Mouse (Mus musculus) liver, postnatal 0 days (tissue): ENCODE results near the gene Vsir. TPM values are rescaled to one million over a fixed set of nuclear protein-coding genes. Genes with fewer than 3 reads are reported as not detected.

Experiments
- ATAC-seq: fragments of 200-750 bp; cut with Nextera tagmentation; 2 replicates; pipeline ENCODE4 v1.8.0; 2017; ENCODE audit warnings: mild to moderate bottlenecking, moderate library complexity
- DNase-seq: peaks from one replicate; pipeline ENCODE4 v3.0.0-alpha.2; 2016
- H3K27ac ChIP-seq: fragments of 300-500 bp; sonication (generic); 2 replicates; pipeline ENCODE4 v1.5.1; 2014; ENCODE audit warnings: antibody characterized with exemption, moderate library complexity, mild to moderate bottlenecking, low read depth
- H3K27me3 ChIP-seq: fragments of 300-500 bp; sonication (generic); 2 replicates; pipeline ENCODE4 v1.6.1; 2014; ENCODE audit warnings: low read length, control low read depth, mixed read lengths; ENCODE audit not compliant: insufficient read depth
- H3K36me3 ChIP-seq: fragments of 300-500 bp; sonication (generic); replicated peaks from 2 replicates; pipeline ENCODE4 v1.6.1; 2014; ENCODE audit warnings: mild to moderate bottlenecking, control low read depth, low read length, moderate library complexity, mixed read lengths; ENCODE audit not compliant: insufficient read depth
- H3K4me1 ChIP-seq: fragments of 300-500 bp; sonication (generic); 2 replicates; pipeline ENCODE4 v1.6.1; 2014; ENCODE audit warnings: antibody characterized with exemption, mild to moderate bottlenecking, control low read depth; ENCODE audit not compliant: insufficient read depth
- H3K4me2 ChIP-seq: fragments of 300-500 bp; sonication (generic); 2 replicates; pipeline ENCODE4 v1.6.1; 2014; ENCODE audit warnings: low read depth, mild to moderate bottlenecking, low read length, moderate library complexity, mixed read lengths
- H3K4me3 ChIP-seq: fragments of 300-500 bp; sonication (generic); 2 replicates; pipeline ENCODE4 v1.5.1; 2014; ENCODE audit warnings: low read depth, low read length
- H3K9ac ChIP-seq: fragments of 300-500 bp; sonication (generic); replicated peaks from 2 replicates; pipeline ENCODE4 v1.6.1; 2014; ENCODE audit warnings: mild to moderate bottlenecking, moderate library complexity
- H3K9me3 ChIP-seq: fragments of 300-500 bp; sonication (generic); 2 replicates; pipeline ENCODE4 v1.6.1; 2016; ENCODE audit warnings: mild to moderate bottlenecking, control low read depth, low read length, mixed read lengths
- CTCF ChIP-seq: sonication (generic); IDR thresholded peaks from 2 replicates; pipeline ENCODE4 v1.5.1; 2016; ENCODE audit warnings: antibody characterized with exemption, low read depth
- EP300 ChIP-seq: IDR thresholded peaks from 2 replicates; pipeline ENCODE4 v1.6.1; 2016; ENCODE audit warnings: antibody characterized with exemption, low read depth, mild to moderate bottlenecking
- WGBS: fragments of 180-500 bp; shearing (Covaris S2); extraction: QIAGEN DNeasy Blood & Tissue Kit; methylation state at CpG from one replicate; pipeline ENCODE4 v1.1.7; 2014; ENCODE audit not compliant: insufficient replicate concordance; 5-methylcytosine and 5-hydroxymethylcytosine counted together
- polyA plus RNA-seq: library from polyadenylated mRNA; unstranded; fragments of >200 nt; fragmentation: Nextera tagmentation; extraction: Ambion mirVana; gene quantifications from 2 replicates; pipeline ENCODE4 v1.2.1, GENCODE M21; 2015

Vsir gene
- polyA plus RNA-seq, 1 experiment from 2014 or later, result 11.4 TPM

DNA sequence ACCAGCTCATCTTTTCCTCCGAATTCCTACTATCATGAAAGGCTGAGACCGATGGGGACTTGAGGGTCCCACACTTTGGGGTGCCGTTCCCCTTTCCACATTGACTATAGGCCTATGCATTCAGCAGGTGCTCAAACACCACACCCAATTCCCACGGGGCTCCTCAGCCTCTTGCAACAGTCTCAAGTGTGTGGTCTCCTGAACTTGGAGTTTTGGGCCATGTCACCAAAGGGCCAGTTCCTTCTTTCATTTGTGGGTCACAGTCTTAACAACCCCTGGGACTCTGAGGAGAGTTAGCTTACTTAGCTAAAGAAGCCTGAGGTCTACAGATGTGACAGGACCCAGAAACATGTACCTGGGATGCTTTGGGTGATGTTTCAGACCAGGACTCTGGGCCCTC lies 30.5 kb upstream of the Vsir start:
- 74% methylated on average over 4 of the region's 4 CpGs for WGBS

GRCm38 (mm10) chr10:60328963-60329650 lies 17.5 kb upstream of the Vsir start:
- ATAC-seq (no peak), DNase-seq (peak; percentile 31)
- TF ChIP-seq EP300 (no peak), CTCF (no peak)
- WGBS, result 64% methylated on average over 10 of the region's 11 CpGs
- Histone ChIP-seq H3K4me3 (no peak overlapping the region), H3K27me3 (no peaks in the 10 kb centered on the region), H3K4me1 (0 out of 2 replicates have a peak, but pooled peaks cover 3% of the 10 kb centered on the region), H3K27ac (peak overlapping the region; percentile 46; the same call in 1 of the 2 replicates), H3K9me3 (no peaks in the 10 kb centered on the region), H3K4me2 (no peak overlapping the region), H3K9ac (no peak overlapping the region), H3K36me3 (no peaks in the 10 kb centered on the region)

More for the DNA sequence above, 30.5 kb upstream of the Vsir start:
- no peak overlapping the region for H3K4me3 ChIP-seq
- TF ChIP-seq CTCF (no peak), EP300 (no peak)
- H3K36me3 ChIP-seq, result no peaks in the 10 kb centered on the region
- no peak overlapping the region for H3K27ac ChIP-seq
- DNase-seq, result no peak
- no peaks in the 10 kb centered on the region for H3K27me3 ChIP-seq
- H3K4me1 ChIP-seq, result no peaks in the 10 kb centered on the region
- no peaks in the 10 kb centered on the region for H3K9me3 ChIP-seq
- no peak for ATAC-seq
- no peak overlapping the region for H3K4me2 ChIP-seq
- H3K9ac ChIP-seq, result no peak overlapping the region

DNA sequence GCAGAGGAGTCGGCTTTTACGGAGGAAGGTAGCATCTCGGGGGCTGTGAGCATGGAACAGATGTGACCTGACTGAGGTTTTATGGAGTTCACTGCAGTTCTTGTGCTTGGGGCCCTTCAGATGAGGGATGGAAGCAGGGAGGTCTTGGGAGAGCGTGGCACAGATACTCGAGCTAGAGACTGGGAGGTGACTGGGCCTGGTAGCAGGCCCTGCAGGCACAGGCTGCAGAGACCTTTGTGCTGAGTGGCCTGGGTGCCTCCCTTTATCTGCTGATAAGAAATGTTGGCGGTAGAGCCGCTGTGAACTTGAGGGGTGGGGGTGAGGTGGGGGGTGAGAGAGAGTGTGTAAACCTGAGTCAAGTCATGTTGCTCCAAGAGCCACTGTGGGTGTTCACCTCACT lies 12.1 kb upstream of the Vsir start:
- H3K9ac ChIP-seq, result no peak overlapping the region
- TF ChIP-seq EP300 (no peak), CTCF (no peak)
- DNase-seq (no peak), ATAC-seq (no peak)
- H3K36me3 ChIP-seq, result no peaks in the 10 kb centered on the region
- H3K9me3 ChIP-seq, result no peaks in the 10 kb centered on the region
- H3K27ac ChIP-seq, result no peak overlapping the region
- WGBS, result 60% methylated on average over 7 of the region's 7 CpGs
- H3K4me2 ChIP-seq, result no peak overlapping the region
- H3K27me3 ChIP-seq, result no peaks in the 10 kb centered on the region
- 0 out of 2 replicates have a peak, but pooled peaks cover 3% of the 10 kb centered on the region for H3K4me1 ChIP-seq
- no peak overlapping the region for H3K4me3 ChIP-seq

DNA sequence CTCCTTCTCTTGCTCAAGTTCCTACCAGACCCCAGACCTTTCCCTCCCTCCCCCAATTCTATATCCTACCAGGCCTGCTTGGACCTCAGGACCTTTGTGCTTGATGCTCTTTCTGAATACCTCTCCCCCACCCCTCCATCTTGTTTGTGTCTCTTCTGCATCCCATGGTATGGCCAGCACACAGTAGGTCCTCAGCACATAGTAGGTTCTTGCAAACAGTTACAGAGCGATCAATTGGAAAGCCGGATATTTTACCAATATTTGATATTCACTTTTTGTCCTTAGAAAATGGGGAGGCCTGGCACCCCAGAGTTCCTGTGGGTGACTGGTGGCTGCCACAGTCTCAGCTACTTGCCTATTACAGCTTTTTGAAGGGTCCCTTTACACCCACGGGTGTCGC lies 11.6 kb upstream of the Vsir start:
- no peak overlapping the region for H3K4me2 ChIP-seq
- no peak overlapping the region for H3K9ac ChIP-seq
- 78% methylated on average over 4 of the region's 4 CpGs for WGBS
- H3K9me3 ChIP-seq, result no peaks in the 10 kb centered on the region
- H3K27ac ChIP-seq, result no peak overlapping the region
- no peak overlapping the region for H3K4me3 ChIP-seq
- 0 out of 2 replicates have a peak, but pooled peaks cover 3% of the 10 kb centered on the region for H3K4me1 ChIP-seq
- no peaks in the 10 kb centered on the region for H3K27me3 ChIP-seq
- no peak for DNase-seq
- no peak for TF ChIP-seq EP300
- no peak for TF ChIP-seq CTCF
- no peaks in the 10 kb centered on the region for H3K36me3 ChIP-seq
- no peak for ATAC-seq

DNA sequence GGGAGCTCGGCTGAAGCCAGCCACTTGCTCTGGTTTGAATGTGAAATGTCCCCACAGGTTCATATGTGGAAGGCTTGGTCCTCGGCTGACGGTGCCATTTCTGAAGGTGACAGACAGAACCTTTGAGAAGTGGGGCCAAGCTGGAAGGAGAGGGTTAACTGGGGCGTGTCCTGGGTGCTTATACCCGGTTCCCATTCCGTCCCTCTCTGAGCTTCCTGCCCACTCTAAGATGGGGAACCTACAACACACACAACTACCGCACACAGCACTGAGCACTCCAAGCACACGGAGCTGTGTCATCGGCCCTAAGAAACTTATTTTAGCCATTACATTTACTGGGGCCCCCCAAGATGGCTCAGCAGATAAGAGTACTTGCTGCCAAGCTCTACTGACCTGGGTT lies 5.1 kb upstream of the Vsir start:
- no peaks in the 10 kb centered on the region for H3K36me3 ChIP-seq
- DNase-seq, result no peak

DNA sequence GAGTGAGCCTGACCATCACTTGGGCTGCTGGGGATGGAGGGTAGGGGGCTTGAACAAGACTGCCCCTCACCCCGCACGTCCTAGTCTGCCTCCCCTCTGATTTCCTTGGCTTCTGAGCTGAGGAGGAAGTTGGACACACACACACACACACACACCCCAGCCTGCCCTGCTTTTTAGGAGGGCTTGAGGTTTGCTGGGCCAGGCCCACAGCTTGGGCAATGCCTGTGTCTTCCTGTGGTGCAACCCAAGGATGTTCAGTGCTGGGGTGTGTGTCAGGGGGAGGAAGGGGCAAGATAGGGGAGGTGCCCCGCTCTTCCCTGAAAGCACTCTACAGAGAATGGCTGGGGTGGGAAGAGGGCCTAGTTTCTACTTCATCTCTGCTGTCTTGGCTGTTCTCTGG lies 2.5 kb upstream of the Vsir start:
- Histone ChIP-seq H3K36me3 (no peaks in the 10 kb centered on the region), H3K9me3 (no peaks in the 10 kb centered on the region), H3K27me3 (no peaks in the 10 kb centered on the region), H3K4me3 (no peak overlapping the region), H3K27ac (peak overlapping the region; percentile 66), H3K4me1 (peaks cover 31% of the 10 kb centered on the region), H3K4me2 (0 out of 2 replicates have a peak overlapping the region, but pooled peaks have one; percentile 13), H3K9ac (no peak overlapping the region)
- peak; percentile 68 for DNase-seq
- no peak for TF ChIP-seq CTCF
- no peak for TF ChIP-seq EP300
- no peak for ATAC-seq
- WGBS, result 39% methylated on average over 3 of the region's 3 CpGs

More for the DNA sequence above, 5.1 kb upstream of the Vsir start:
- Histone ChIP-seq H3K4me1 (peaks cover 6% of the 10 kb centered on the region), H3K9me3 (no peaks in the 10 kb centered on the region), H3K27ac (no peak overlapping the region), H3K4me3 (no peak overlapping the region), H3K9ac (no peak overlapping the region), H3K4me2 (no peak overlapping the region), H3K27me3 (no peaks in the 10 kb centered on the region)
- TF ChIP-seq CTCF (no peak), EP300 (no peak)
- no peak for ATAC-seq
- 34% methylated on average over 9 of the region's 9 CpGs for WGBS
